Mouse (Mus musculus) urinary bladder, adult 2 months (tissue): ENCODE results near the gene Rsph1. TPM values are rescaled to one million over a fixed set of nuclear protein-coding genes. Genes with fewer than 3 reads are reported as not detected.

Experiments
- DNase-seq: peaks from one replicate; pipeline ENCODE4 v3.0.0; 2022; ENCODE audit warnings: low spot score
- polyA plus RNA-seq: library from polyadenylated mRNA; depleted of rRNA; stranded (reverse); fragments of >200 nt; gene quantifications from 2 replicates; pipeline ENCODE4 v1.2.3, GENCODE M21; 2012; rRNA removed

The Rsph1 gene
- polyA plus RNA-seq, 1 experiment = 1.2 TPM

- no peak for DNase-seq
Observed at GRCm38 (mm10) chr17:31208654-31209053, 68.5 kb downstream of the Rsph1 start.

- no peak for DNase-seq
Observed at GRCm38 (mm10) chr17:31207771-31208334, 69.3 kb downstream of the Rsph1 start, which contains the start of gene Ubash3a. TSS of gene Ubash3a (plus strand) at chr17:31207873.

Other genes starting within 250 kb of the Rsph1 start
- gene Abcg1, start 219.7 kb downstream of the Rsph1 start, polyA plus RNA-seq = 7.4 and 9.9 TPM in 2 replicates
- gene Tff3, start 147.7 kb downstream of the Rsph1 start, polyA plus RNA-seq = not detected in 2 replicates
- 0.17 TPM in 1 of 2 replicates, not detected in the other for gene Tff2, start 133.1 kb downstream of the Rsph1 start, polyA plus RNA-seq
- not detected in 2 replicates for gene Tff1, start 112.1 kb downstream of the Rsph1 start, polyA plus RNA-seq
- gene Tmprss3, start 78.4 kb downstream of the Rsph1 start, polyA plus RNA-seq = 0.03 and 0.08 TPM in 2 replicates
- 0.36 and 0.53 TPM in 2 replicates for gene Ubash3a, start 69.5 kb downstream of the Rsph1 start, polyA plus RNA-seq
- 10.6 and 11.7 TPM in 2 replicates for gene Slc37a1, start 9.4 kb upstream of the Rsph1 start, polyA plus RNA-seq
- gene Pde9a, start 108.8 kb upstream of the Rsph1 start, polyA plus RNA-seq = 33.1 and 35.0 TPM in 2 replicates
- gene Wdr4, start 242.6 kb upstream of the Rsph1 start, polyA plus RNA-seq = 20.5 and 26.7 TPM in 2 replicates
- gene Ndufv3, start 242.7 kb upstream of the Rsph1 start, polyA plus RNA-seq = 219 and 221 TPM in 2 replicates